In genomic region chr3:143252008-143252407, GRCm38 (mm10) we compare ENCODE assay signal across 24 mouse cellular contexts.
"Had no signal": no experiment of that assay in that cellular context is flagged by ENCODE, and none has a peak within 500 bp of the region (broad histone marks: within the 10 kb centered on the region; RNA-seq: fewer than 3 reads in every experiment).

No protein-coding gene starts in this region.

- H3K4me1 ChIP-seq: heart, embryonic 13.5 days; heart, embryonic 15.5 days; hindbrain, embryonic 13.5 days; hindbrain, embryonic 15.5 days; kidney, embryonic 15.5 days; limb, embryonic 10.5 days; limb, embryonic 12.5 days; liver, embryonic 13.5 days had no signal

- H3K4me3 ChIP-seq: heart, embryonic 13.5 days; heart, embryonic 15.5 days; hindbrain, embryonic 13.5 days; hindbrain, embryonic 15.5 days; kidney, embryonic 15.5 days; layer of hippocampus, adult 2 months; left cerebral cortex, adult 2 months; limb, embryonic 10.5 days; limb, embryonic 12.5 days; liver, embryonic 13.5 days had no signal

- H3K27ac ChIP-seq: heart, embryonic 13.5 days; heart, embryonic 15.5 days; hindbrain, embryonic 13.5 days; hindbrain, embryonic 15.5 days; hindbrain, postnatal 0 days; kidney, embryonic 15.5 days; kidney, postnatal 0 days; layer of hippocampus, adult 2 months; left cerebral cortex, adult 2 months; limb, embryonic 10.5 days; limb, embryonic 12.5 days; liver, embryonic 13.5 days had no signal

- ATAC-seq: intestine, embryonic 16.5 days had no signal

- H3K9me3 ChIP-seq: heart, embryonic 13.5 days; heart, embryonic 15.5 days; hindbrain, embryonic 13.5 days; hindbrain, embryonic 15.5 days; kidney, embryonic 15.5 days; limb, embryonic 10.5 days; limb, embryonic 12.5 days; liver, embryonic 13.5 days had no signal

- H3K27me3 ChIP-seq: heart, embryonic 13.5 days; heart, embryonic 15.5 days; hindbrain, embryonic 13.5 days; hindbrain, embryonic 15.5 days; kidney, embryonic 15.5 days; limb, embryonic 12.5 days; liver, embryonic 13.5 days had no signal

- DNase-seq: gastrocnemius, postnatal 14 days; gastrocnemius, postnatal 36 days; heart, adult 18-20 months; heart, postnatal 14 days; heart, postnatal 36 days; kidney, adult 11 months; kidney, adult 2 months; kidney, adult 9 months; kidney, postnatal 25 days; kidney, postnatal 4 days; liver; liver, embryonic 13.5 days had no signal

- H3K36me3 ChIP-seq: heart, embryonic 13.5 days; heart, embryonic 15.5 days; hindbrain, embryonic 13.5 days; hindbrain, embryonic 15.5 days; kidney, embryonic 15.5 days; limb, embryonic 10.5 days; limb, embryonic 12.5 days; liver, embryonic 13.5 days had no signal
